Mouse (Mus musculus): Measurements from ENCODE around the gene Gm12184. TPM values are rescaled to one million over a fixed set of nuclear protein-coding genes. Genes with fewer than 3 reads are reported as not detected.
A peak's percentile ranks its signal among the peaks of the same experiment; 100 is the strongest.
"Not testable (repeated sequence)": the region's sequence is repeated elsewhere in the genome, so short reads cannot be mapped to it uniquely, and the experiment has no call there.

Gm12184 gene
- polyA plus RNA-seq (2021): 3.4 TPM

GRCm38 (mm10) chr11:48825979-48826751, at the start of gene Gm12184, which contains the start of gene Trim7:
Gene Gm12184, minus strand, starts transcription at chr11:48826655.
Gene Trim7, plus strand, starts transcription at chr11:48826140.
- CTCF ChIA-PET: interaction anchor here (1.1 kb wide), 1 partner anchor 33 kb away, joined by 3 read pairs; no protein-coding TSS in a partner anchor
- H3K27me3 ChIP-seq; DNase-seq (ENCODE audit: low read depth, low spot score); POLR2A ChIA-PET: not testable (repeated sequence)
- peak; percentile 78 for ATAC-seq
- in situ Hi-C loops (cut with MboI; ENCODE audit: low pct_unique_long_range_greater_than_20kb): loop anchor here (25.0 kb wide), 1 partner anchor 1561 kb away; the partner anchor contains the start of gene Hnrnph1

- POLR2A ChIA-PET; in situ Hi-C loops (cut with MboI; ENCODE audit: low pct_unique_long_range_greater_than_20kb); H3K27me3 ChIP-seq; DNase-seq (ENCODE audit: low read depth, low spot score); ATAC-seq: not testable (repeated sequence)
- CTCF ChIA-PET: interaction anchor here (0.8 to 4.3 kb wide), 13 partner anchors 7 to 228 kb away, joined by 3 to 22 read pairs (median 4); partner anchors contain the start of gene Ifi47
Observed at GRCm38 (mm10) chr11:48875343-48875837, 48.9 kb upstream of the Gm12184 start.

- DNase-seq (ENCODE audit: low read depth, low spot score) (no peak), ATAC-seq (peak; percentile 31)
- peak; percentile 75 for TF ChIP-seq CTCF (IDR thresholded peaks at IDR 0.05)
- POLR2A ChIA-PET: interaction anchor here (1.0 kb wide), 1 partner anchor 205 kb away, joined by 4 read pairs; no protein-coding TSS in a partner anchor
- H3K27me3 ChIP-seq: no peaks in the 10 kb centered on the region
- in situ Hi-C loops (cut with MboI; ENCODE audit: low pct_unique_long_range_greater_than_20kb): loop anchor here (5.0 kb wide), 2 partner anchors 223 to 373 kb away; no protein-coding TSS in a partner anchor
- CTCF ChIA-PET: interaction anchor here (0.6 to 4.3 kb wide), 15 partner anchors 8 to 235 kb away, joined by 3 to 22 read pairs (median 4); partner anchors contain the start of gene Ifi47
Observed at GRCm38 (mm10) chr11:48874465-48874864, 48.0 kb upstream of the Gm12184 start.

GRCm38 (mm10) chr11:48873591-48874290, 47.3 kb upstream of the Gm12184 start:
- H3K27me3 ChIP-seq: no peaks in the 10 kb centered on the region
- ChIA-PET POLR2A (interaction anchor here (0.7 kb wide), 1 partner anchor 216 kb away, joined by 3 read pairs; no protein-coding TSS in a partner anchor), CTCF (interaction anchor here (1.1 to 4.3 kb wide), 9 partner anchors 16 to 236 kb away, joined by 3 to 22 read pairs (median 5); no protein-coding TSS in a partner anchor)
- TF ChIP-seq CTCF (IDR thresholded peaks at IDR 0.05): no peak
- in situ Hi-C loops (cut with MboI; ENCODE audit: low pct_unique_long_range_greater_than_20kb): loop anchor here (5.0 kb wide), 2 partner anchors 224 to 374 kb away; no protein-coding TSS in a partner anchor
- no peak for DNase-seq (ENCODE audit: low read depth, low spot score)
- no peak for ATAC-seq

- no peak for TF ChIP-seq CTCF (IDR thresholded peaks at IDR 0.05)
- ChIA-PET POLR2A (interaction anchor here (0.6 to 1.7 kb wide), 2 partner anchors 211 to 386 kb away, joined by 3 read pairs; no protein-coding TSS in a partner anchor), CTCF (interaction anchor here (1.1 to 4.3 kb wide), 8 partner anchors 15 to 237 kb away, joined by 3 to 22 read pairs (median 4); no protein-coding TSS in a partner anchor)
- in situ Hi-C loops (cut with MboI; ENCODE audit: low pct_unique_long_range_greater_than_20kb): loop anchor here (5.0 kb wide), 2 partner anchors 225 to 375 kb away; no protein-coding TSS in a partner anchor
- DNase-seq (ENCODE audit: low read depth, low spot score): no peak
- H3K27me3 ChIP-seq: no peaks in the 10 kb centered on the region
- ATAC-seq: no peak
Observed at GRCm38 (mm10) chr11:48872695-48873300, 46.3 kb upstream of the Gm12184 start.

GRCm38 (mm10) chr11:48871817-48872541, 45.5 kb upstream of the Gm12184 start:
- ATAC-seq: no peak
- no peaks in the 10 kb centered on the region for H3K27me3 ChIP-seq
- POLR2A ChIA-PET: interaction anchor here (0.8 to 1.7 kb wide), 2 partner anchors 212 to 224 kb away, joined by 3 read pairs; no protein-coding TSS in a partner anchor
- CTCF ChIA-PET: interaction anchor here (1.1 to 4.3 kb wide), 5 partner anchors 14 to 232 kb away, joined by 3 to 22 read pairs (median 5); no protein-coding TSS in a partner anchor
- DNase-seq (ENCODE audit: low read depth, low spot score): no peak
- in situ Hi-C loops (cut with MboI; ENCODE audit: low pct_unique_long_range_greater_than_20kb): loop anchor here (5.0 kb wide), 2 partner anchors 225 to 375 kb away; no protein-coding TSS in a partner anchor
- TF ChIP-seq CTCF (IDR thresholded peaks at IDR 0.05): no peak

GRCm38 (mm10) chr11:48871201-48871772, 44.8 kb upstream of the Gm12184 start, which contains the start of gene Irgm1:
Gene Irgm1, minus strand, starts transcription at chr11:48871683.
- in situ Hi-C loops (cut with MboI; ENCODE audit: low pct_unique_long_range_greater_than_20kb): loop anchor here (5.0 kb wide), 2 partner anchors 226 to 376 kb away; no protein-coding TSS in a partner anchor
- POLR2A ChIA-PET: interaction anchor here (0.8 to 1.7 kb wide), 2 partner anchors 213 to 225 kb away, joined by 3 read pairs; no protein-coding TSS in a partner anchor
- ATAC-seq (peak; percentile 66), DNase-seq (ENCODE audit: low read depth, low spot score) (no peak)
- CTCF ChIA-PET: interaction anchor here (1.2 to 4.3 kb wide), 4 partner anchors 12 to 237 kb away, joined by 3 to 22 read pairs (median 16); no protein-coding TSS in a partner anchor
- no peak for TF ChIP-seq CTCF (IDR thresholded peaks at IDR 0.05)
- no peaks in the 10 kb centered on the region for H3K27me3 ChIP-seq

- CTCF ChIA-PET: interaction anchor here (1.2 to 3.9 kb wide), 2 partner anchors 12 to 238 kb away, joined by 3 to 17 read pairs; no protein-coding TSS in a partner anchor
- in situ Hi-C loops (cut with MboI; ENCODE audit: low pct_unique_long_range_greater_than_20kb): loop anchor here (5.0 kb wide), 2 partner anchors 227 to 377 kb away; no protein-coding TSS in a partner anchor
- DNase-seq (ENCODE audit: low read depth, low spot score) (no peak), ATAC-seq (no peak)
- no peak for TF ChIP-seq CTCF (IDR thresholded peaks at IDR 0.05)
- H3K27me3 ChIP-seq: no peaks in the 10 kb centered on the region
- POLR2A ChIA-PET: no interaction called here
Observed at GRCm38 (mm10) chr11:48870781-48871180, 44.3 kb upstream of the Gm12184 start.
